Mouse (Mus musculus) urinary bladder, postnatal 0 days (tissue): ENCODE results near the gene Rnf31. TPM values are rescaled to one million over a fixed set of nuclear protein-coding genes. Genes with fewer than 3 reads are reported as not detected.

Experiments used
- polyA plus RNA-seq: library from polyadenylated mRNA; unstranded; fragments of >200 nt; fragmentation: Nextera tagmentation; extraction: Ambion mirVana; gene quantifications from 2 replicates; pipeline ENCODE4 v1.2.1, GENCODE M21; 2015

The Rnf31 gene
- polyA plus RNA-seq: 11.0 and 13.6 TPM in 2 replicates

DNA sequence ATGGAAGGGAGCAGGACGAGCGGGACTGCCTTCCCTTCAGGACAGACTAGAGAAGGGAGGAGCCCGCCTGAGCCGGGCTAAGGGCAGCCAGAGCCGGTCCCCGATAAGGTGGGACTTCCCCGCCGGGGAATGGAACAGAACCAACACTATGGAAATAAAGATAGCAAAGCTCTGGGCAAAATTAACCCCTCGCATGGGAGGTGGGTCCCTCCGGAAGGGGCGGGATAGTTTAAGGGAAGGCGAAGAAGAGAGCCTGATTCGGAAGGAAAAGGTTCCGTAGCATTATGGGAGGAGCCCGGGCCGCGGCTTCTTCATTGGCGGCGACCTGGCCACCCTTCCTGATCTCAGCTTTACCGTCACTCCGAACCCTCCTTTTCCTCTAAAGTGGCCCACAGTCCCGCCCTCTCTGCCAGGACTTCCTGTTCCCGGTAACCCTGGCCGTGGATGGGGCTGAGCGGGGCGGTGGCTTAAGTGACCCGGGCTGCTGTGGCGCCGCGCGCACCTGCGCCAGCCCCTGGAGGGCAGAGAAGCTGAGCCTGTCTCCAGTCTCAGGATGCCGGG is at the start of gene Rnf31:
Gene Rnf31, plus strand, starts transcription at position 378 of the 561 bp plus-strand sequence.

DNA sequence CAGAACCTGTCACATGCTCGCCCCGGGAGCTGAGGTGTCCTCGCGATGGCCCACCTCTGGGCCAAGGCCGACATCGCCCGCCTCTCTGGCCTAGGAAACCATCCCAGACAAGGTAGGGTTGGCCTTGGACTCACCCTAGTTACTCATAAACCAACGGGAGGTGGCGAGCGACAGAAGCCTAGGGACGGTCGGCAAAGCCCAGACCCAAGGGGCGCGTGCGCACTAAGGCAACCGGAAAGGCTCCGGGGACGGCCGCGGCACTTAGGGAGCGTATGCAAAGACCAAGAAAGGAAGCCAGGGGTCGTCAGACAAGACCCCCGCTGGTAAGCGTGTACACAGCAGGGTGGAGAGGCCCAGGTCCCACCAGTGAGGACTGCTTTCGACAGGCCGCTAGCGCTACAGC is 31.7 kb upstream of the Rnf31 start, which contains the start of gene Dcaf11:
Gene Dcaf11, plus strand, starts transcription at position 208 of the 403 bp plus-strand sequence.

DNA sequence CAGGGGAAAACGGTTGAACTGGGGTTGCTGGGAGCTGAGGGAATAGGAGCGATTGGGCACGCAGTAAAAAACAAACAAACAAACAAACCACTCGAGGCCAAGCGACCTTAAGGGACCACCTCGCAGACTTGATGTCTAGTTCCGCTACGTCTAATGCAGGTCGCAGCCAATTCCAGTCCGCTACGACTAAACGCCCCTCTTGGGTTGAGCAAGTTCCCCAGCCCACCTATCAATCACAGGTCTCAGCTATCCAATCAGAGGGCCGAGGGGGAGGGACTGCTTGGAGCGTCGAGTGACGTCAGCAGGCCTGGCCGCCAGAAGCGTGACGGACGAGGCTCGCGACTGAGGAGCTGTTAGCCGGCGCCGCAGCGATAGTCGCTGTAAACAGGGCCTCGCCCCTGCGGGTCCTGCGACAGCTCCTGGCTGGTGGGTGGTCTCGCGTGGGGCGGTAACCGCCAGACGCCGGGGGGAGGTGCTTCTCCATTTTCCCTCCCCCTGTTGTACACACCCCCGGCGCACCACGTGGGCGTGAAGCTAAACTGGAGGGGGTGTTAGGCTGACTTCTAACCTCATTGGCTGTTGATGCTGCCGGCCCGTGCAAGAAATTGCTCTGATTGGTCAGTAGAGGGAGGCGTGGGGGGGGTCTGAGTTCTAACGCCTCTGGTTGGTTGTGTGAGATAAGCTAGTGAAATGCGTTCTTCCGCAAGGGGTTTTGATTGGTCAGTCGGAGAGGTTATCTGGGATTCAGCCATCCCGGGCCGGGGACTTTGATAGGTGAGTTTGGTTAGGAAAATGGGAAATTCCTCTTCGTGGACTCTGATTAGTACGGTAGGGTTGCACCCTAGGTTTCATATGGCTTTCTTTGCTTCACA is 31.1 kb upstream of the Rnf31 start, which contains the start of gene A730061H03Rik:
Gene A730061H03Rik, minus strand, starts transcription at position 205 of the 872 bp plus-strand sequence.

DNA sequence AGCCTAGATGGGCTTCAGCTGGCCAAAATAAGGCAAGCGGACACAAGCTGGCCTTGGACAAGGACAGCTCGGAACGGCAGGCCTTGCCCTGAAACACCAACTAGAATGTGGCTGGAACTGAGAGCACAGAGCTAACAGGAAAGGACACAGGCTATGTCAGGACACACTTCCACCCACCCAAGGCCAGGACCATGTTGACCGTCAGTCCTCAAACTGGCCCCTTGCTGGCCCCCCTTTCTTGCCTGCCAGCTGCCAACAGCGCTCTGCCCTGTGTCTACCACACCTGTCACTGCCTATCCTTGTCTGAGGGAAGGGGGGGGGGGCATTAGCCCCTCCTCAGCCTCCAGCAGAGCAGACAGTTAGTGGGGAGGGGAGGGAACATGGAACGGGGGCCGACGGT is 16.2 kb upstream of the Rnf31 start, which contains the start of gene Fitm1:
Gene Fitm1, plus strand, starts transcription at position 316 of the 400 bp plus-strand sequence.

DNA sequence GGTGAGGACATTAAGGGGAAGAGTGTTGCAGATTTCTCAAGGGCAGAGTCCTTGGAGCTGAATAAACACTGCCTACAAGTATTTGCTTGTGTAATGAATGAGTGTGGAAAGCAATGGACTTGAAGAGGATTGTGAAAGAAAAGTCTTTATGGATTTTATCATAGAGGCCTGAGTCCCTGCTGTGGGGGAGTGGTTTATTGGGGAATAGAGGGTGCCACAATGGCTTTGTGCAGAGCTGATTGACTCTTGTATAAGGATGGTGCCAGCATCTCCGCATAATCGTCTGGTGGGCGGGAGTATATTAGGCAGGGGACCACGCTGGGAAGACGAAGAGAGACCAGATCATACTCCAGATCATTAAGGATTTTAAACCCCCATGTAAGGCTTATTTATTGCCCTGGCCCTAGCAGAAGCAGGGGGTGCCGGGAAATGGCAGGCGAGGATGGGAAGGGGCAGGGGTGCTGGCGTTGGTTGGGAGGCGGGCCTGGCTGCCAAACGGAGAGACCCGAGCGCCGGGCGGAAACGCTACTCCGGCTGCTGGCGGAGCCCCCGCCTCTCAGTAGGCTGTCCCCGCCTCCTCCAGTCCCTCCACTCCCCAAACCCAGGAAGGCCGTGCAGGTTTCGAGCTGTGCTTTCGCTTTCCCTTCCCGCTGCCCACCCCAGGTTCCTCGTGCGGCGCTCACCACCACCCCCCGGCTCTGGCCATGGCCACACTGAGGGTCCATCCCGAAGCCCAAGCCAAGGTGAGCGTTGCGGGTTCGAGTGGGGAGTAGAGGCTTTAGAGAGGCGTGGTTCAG is 13.4 kb upstream of the Rnf31 start, which contains the start of gene Psme1:
Gene Psme1, plus strand, starts transcription at position 253 of the 797 bp plus-strand sequence.

DNA sequence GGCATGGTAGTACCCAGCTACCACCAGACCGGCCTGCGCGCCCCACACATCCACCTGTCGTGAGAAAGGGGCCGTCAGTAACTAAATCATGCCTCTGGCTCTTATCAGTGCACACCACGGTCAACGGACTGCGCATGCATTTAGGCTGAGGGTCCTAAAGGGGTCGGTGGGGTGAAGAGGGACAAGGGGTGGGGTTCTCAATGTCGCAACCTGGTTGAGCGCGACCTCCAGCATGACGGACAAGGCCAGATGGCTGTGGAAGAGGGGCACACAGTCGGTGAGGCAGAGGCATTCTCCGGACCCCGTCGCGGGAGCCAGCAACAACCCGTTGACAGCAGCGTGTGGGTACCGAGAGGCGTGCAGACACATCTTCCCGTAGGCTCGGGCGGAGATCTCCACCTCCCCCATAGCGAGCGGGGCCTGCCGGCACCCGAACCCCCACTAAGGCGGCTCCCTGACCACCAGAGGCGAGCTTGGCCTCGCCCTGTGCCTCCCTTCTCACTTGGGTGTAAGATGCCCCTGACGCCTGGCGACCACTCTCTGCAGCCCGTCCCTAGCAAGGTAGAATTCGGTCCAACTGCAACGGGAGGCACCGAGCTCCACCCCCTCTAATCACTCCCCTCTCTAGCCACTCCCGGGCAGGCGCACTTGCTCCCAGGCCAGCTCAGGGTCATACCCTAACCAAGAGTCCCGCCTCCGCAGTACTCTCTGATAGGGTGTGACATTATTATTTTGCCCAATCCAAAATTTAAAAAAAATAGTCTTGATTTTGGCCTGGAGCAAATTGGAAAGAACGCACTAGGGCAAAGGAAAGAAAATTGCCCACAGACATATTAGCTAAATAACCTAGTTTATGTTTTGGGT is 6.6 kb upstream of the Rnf31 start, which contains the start of gene Emc9:
Gene Emc9, minus strand, starts transcription at position 601 of the 864 bp plus-strand sequence.

DNA sequence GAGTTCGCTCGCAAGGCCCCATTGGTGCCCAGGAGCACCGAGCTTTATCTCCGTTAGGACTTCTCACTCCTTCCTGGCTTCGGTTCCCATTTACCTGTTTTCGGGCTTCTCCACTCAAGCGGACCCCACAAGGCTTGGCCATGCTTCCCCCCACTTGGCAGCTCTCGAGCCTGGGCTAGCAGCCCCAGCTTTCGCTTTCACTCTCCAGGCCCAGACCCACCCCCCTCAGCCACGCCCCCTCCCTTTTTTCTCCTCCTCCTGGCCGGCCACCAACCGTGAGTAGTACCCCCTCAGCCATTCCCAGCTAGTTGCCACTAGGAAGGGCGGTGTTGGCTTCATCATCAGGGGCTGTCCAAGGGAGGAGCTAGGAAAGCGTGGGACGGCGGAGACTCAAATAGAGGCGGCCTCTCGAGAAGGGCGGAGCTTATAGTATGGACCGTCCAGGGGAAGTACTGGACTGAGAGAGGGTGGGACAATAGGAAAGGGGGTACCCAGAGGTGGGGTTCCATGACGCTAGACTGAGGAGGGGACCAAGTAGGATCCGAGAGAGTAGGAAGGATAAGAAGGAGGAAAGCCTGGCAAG is 669 bp upstream of the Rnf31 start, which contains the start of gene Psme2:
Gene Psme2, minus strand, starts transcription at position 366 of the 583 bp plus-strand sequence.

DNA sequence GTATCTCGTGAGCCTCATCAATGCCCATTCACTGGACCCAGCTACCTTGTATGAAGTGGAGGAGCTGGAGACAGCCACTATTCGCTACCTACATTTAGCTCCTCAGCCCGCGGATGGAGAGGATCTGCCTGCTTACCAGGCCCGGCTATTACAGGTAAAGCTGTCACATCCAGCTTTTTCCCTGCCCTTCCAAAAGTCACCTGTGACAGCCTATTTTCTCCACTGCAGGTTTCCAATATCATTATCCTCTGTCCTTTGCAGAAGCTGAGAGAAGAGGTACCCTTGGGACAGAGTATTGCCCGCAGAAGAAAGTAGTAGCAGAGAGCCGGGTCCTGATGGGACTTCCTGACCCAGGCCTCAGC is 11.7 kb downstream of the Rnf31 start, which contains the start of gene Irf9:
Gene Irf9, plus strand, starts transcription at position 301 of the 362 bp plus-strand sequence.

DNA sequence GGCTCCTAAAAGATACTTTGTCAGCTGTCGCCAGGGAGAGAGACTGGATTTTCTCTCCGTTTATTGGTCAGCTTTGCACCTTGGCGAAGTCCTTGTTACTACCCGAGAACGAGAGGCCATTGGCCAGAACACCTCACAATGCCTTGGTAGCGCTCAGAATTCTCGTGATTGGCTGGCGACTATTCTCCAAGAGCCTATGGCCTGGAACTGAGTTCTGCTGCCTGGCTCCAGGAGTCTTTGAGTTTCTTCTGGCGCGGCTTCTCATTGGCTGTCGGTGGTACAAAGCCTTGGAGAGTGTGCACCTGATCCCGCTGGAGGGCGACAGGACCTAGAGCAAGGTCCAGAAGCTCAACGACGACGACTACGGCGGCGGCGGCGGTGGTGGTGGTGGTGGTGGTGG is 26.3 kb downstream of the Rnf31 start, which contains the start of gene Rec8:
Gene Rec8, plus strand, starts transcription at position 216 of the 400 bp plus-strand sequence.

DNA sequence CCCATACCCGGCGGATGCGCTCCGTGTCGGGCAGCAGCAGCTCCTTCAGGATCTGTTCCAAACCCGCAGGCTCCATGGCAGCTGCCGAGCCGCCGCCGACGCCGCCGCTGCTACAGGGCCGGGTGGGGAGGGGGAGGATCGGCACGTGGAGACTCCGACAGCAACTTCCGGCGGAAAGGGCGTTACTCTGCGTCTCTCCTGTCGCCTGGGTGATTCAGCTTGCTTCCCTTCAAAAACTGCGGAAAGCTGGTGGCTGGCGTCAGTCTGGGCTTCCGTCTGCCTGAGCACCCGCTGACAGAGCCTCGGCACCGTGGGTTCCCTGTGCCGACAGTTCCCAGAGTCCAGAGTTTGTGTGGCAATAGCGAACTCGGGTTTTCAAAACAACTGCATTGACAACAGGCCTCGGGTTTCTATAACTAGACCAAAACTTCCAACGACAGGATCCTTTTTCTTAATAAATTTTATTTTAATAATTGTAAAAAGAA is 44.1 kb downstream of the Rnf31 start, which contains the start of gene Ipo4:
Gene Ipo4, minus strand, starts transcription at position 435 of the 485 bp plus-strand sequence.

DNA sequence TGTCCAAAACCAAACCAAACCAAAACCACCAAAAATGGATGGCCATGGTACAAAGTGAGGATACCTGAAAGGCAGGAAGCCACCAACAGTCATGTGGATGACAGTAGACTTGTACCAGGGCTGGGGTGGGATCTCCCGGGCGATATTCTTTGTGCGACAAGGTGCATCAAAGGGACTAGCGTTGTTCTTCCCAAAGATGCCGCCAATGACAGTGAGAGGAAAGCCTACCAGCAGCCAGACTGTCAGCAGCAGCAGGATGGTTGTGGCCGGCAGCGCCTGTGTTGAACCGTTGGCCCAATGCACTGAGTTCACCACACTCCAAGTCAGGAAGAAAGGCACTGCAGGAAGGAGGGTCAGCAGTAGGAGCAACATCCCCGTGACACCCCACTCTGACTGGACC is 46.3 kb downstream of the Rnf31 start, which contains the start of gene Gm49378:
Gene Gm49378, minus strand, starts transcription at position 101 of the 400 bp plus-strand sequence.

DNA sequence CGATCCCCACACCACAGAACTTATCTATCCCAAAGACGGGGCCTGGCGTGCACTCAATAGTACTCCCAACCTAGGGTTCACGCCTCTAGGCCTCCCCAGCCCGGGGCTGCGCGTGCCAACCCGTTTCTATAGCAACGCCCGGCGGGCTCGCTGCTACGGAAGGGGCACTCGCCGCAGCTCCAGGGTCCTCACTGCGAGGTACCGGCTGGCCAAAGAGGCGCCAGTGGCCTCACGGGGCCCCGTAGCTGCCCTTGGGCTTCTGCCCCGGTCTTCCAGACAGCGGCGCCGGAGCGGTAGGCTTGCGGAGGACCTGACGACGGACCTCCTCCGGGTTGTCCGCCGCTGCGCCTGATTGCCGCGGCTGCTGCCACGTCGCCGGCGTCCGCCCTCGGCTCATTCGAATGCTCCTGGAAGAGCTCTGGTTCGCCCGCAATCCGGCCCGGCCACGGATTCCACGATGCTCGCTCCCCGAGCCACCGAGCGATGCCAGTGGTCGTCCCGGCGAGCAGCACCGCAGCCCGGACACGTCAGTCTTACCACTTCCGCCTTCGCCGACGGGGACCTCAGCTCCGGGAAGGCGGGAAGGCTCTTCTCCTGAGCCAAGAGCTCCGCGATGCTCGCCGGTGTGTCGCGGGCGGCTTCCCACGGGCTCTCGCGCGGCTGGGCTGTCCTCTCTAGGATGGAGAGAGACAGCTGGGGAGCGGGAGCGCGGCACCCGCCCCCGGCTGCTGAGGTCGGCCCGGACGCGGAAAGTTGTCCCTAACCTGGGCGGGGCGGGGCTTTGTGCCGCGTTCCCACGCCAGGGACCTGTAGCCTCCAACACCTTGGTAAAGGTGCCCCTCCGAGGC is 51.8 kb downstream of the Rnf31 start, which contains the start of gene Tm9sf1:
Gene Tm9sf1, minus strand, starts transcription at position 747 of the 848 bp plus-strand sequence.

DNA sequence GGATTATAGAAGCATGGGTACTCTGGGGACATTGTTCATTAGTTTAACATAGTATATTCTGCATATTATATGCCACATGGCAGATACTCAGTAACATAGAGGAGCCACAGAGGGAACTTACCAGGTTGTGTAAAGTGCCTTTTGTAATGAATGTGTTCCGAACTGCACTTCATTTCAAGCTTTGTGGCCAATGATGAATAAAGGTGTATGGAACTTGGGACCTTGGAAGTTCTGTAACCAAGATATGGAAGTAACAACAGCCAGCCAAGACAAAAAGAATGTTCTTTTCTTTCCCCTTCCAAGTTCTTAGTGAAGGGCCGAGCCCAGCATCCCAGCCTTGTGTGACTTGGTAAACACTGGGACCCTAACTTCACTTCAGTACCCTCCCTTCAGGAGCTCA is 58.4 kb downstream of the Rnf31 start, which contains the start of gene Tssk4:
Gene Tssk4, plus strand, starts transcription at position 301 of the 400 bp plus-strand sequence.

Other genes with a start within 250 kb of the Rnf31 start
- 52.0 and 53.1 TPM in 2 replicates for gene Dhrs4, start 113.0 kb upstream of the Rnf31 start, polyA plus RNA-seq
- 0.22 and 0.35 TPM in 2 replicates for gene Carmil3, start 101.1 kb upstream of the Rnf31 start, polyA plus RNA-seq
- gene Cpne6, start 81.3 kb upstream of the Rnf31 start, polyA plus RNA-seq: 1.8 and 1.9 TPM in 2 replicates
- gene Nrl, start 66.7 kb upstream of the Rnf31 start, polyA plus RNA-seq: not detected in 2 replicates
- gene Pck2, start 51.4 kb upstream of the Rnf31 start, polyA plus RNA-seq: 41.2 and 47.1 TPM in 2 replicates
- gene Dcaf11, start 31.7 kb upstream of the Rnf31 start, polyA plus RNA-seq: 55.6 and 63.3 TPM in 2 replicates
- gene A730061H03Rik, start 31.3 kb upstream of the Rnf31 start, polyA plus RNA-seq: 0.51 and 1.1 TPM in 2 replicates
- 0.26 TPM in 1 of 2 replicates, not detected in the other for gene Fitm1, start 16.1 kb upstream of the Rnf31 start, polyA plus RNA-seq
- 104 and 112 TPM in 2 replicates for gene Psme1, start 13.6 kb upstream of the Rnf31 start, polyA plus RNA-seq
- 6.7 and 6.8 TPM in 2 replicates for gene Emc9, start 6.4 kb upstream of the Rnf31 start, polyA plus RNA-seq
- gene Psme2, start 595 bp upstream of the Rnf31 start, polyA plus RNA-seq: 218 and 249 TPM in 2 replicates
- gene Irf9, start 11.9 kb downstream of the Rnf31 start, polyA plus RNA-seq: 17.2 and 21.2 TPM in 2 replicates
- 1.3 and 1.9 TPM in 2 replicates for gene Rec8, start 26.3 kb downstream of the Rnf31 start, polyA plus RNA-seq
- gene Ipo4, start 44.2 kb downstream of the Rnf31 start, polyA plus RNA-seq: 60.2 and 63.0 TPM in 2 replicates
- gene Gm49378, start 46.2 kb downstream of the Rnf31 start, polyA plus RNA-seq: 0.56 and 1.4 TPM in 2 replicates
- 68.6 and 69.9 TPM in 2 replicates for gene Tm9sf1, start 52.1 kb downstream of the Rnf31 start, polyA plus RNA-seq
- 0.26 and 0.35 TPM in 2 replicates for gene Tssk4, start 58.5 kb downstream of the Rnf31 start, polyA plus RNA-seq
- 35.8 and 39.5 TPM in 2 replicates for gene Mdp1, start 68.8 kb downstream of the Rnf31 start, polyA plus RNA-seq
- gene Gmpr2, start 80.2 kb downstream of the Rnf31 start, polyA plus RNA-seq: 32.0 and 33.0 TPM in 2 replicates
- gene Nedd8, start 80.4 kb downstream of the Rnf31 start, polyA plus RNA-seq: 388 and 415 TPM in 2 replicates
- 13.9 and 15.5 TPM in 2 replicates for gene Tinf2, start 90.1 kb downstream of the Rnf31 start, polyA plus RNA-seq
- gene Tgm1, start 122.2 kb downstream of the Rnf31 start, polyA plus RNA-seq: 7.4 and 9.2 TPM in 2 replicates
- gene Rabggta, start 130.6 kb downstream of the Rnf31 start, polyA plus RNA-seq: 17.3 and 20.5 TPM in 2 replicates
- gene Dhrs1, start 154.0 kb downstream of the Rnf31 start, polyA plus RNA-seq: 60.6 and 62.9 TPM in 2 replicates
- gene Nop9, start 154.0 kb downstream of the Rnf31 start, polyA plus RNA-seq: 18.6 TPM in 2 replicates
- gene Cideb, start 166.8 kb downstream of the Rnf31 start, polyA plus RNA-seq: 0.13 and 0.18 TPM in 2 replicates
- gene Ltb4r2, start 169.7 kb downstream of the Rnf31 start, polyA plus RNA-seq: 0.29 and 0.39 TPM in 2 replicates
- gene Ltb4r1, start 174.3 kb downstream of the Rnf31 start, polyA plus RNA-seq: 0.76 and 6.9 TPM in 2 replicates
- 2.3 and 2.7 TPM in 2 replicates for gene Adcy4, start 192.4 kb downstream of the Rnf31 start, polyA plus RNA-seq
- 19.1 and 19.2 TPM in 2 replicates for gene Ripk3, start 197.2 kb downstream of the Rnf31 start, polyA plus RNA-seq
- 22.3 and 22.5 TPM in 2 replicates for gene Nfatc4, start 231.4 kb downstream of the Rnf31 start, polyA plus RNA-seq